Comparison of ENCODE assay signal across 34 mouse cellular contexts in genomic region chr16:44832286-44832685, GRCm38 (mm10). TPM values are rescaled to one million over a fixed set of nuclear protein-coding genes. Genes with fewer than 3 reads are reported as not detected.
"Had no signal": no experiment of that assay in that cellular context is flagged by ENCODE, and none has a peak within 500 bp of the region (broad histone marks: within the 10 kb centered on the region; RNA-seq: fewer than 3 reads in every experiment).

No protein-coding gene starts in this region.

- H3K4me3 ChIP-seq: heart, embryonic 10.5 days; heart, embryonic 12.5 days; hindbrain, embryonic 10.5 days; hindbrain, embryonic 12.5 days; intestine, embryonic 15.5 days; layer of hippocampus, adult 2 months; left cerebral cortex, adult 2 months; limb, embryonic 10.5 days; limb, embryonic 12.5 days; liver, embryonic 12.5 days had no signal

- H3K36me3 ChIP-seq: heart, embryonic 10.5 days; heart, embryonic 12.5 days; hindbrain, embryonic 10.5 days; hindbrain, embryonic 12.5 days; intestine, embryonic 15.5 days; limb, embryonic 10.5 days; limb, embryonic 12.5 days; liver, embryonic 12.5 days had no signal

- H3K27me3 ChIP-seq: heart, embryonic 12.5 days; hindbrain, embryonic 12.5 days; intestine, embryonic 15.5 days; limb, embryonic 12.5 days; liver, embryonic 12.5 days had no signal

- H3K9ac ChIP-seq: heart, embryonic 12.5 days; hindbrain, embryonic 12.5 days; hindbrain, embryonic 14.5 days; intestine, embryonic 15.5 days; limb, embryonic 12.5 days; liver, embryonic 12.5 days; liver, embryonic 14.5 days had no signal

- H3K4me1 ChIP-seq: heart, embryonic 10.5 days; heart, embryonic 12.5 days; hindbrain, embryonic 10.5 days; hindbrain, embryonic 12.5 days; intestine, embryonic 15.5 days; limb, embryonic 10.5 days; limb, embryonic 12.5 days; liver, embryonic 12.5 days had no signal

- H3K27ac ChIP-seq: heart, embryonic 10.5 days; hindbrain, embryonic 10.5 days; hindbrain, embryonic 12.5 days; hindbrain, embryonic 14.5 days; intestine, embryonic 15.5 days; layer of hippocampus, adult 2 months; left cerebral cortex, adult 2 months; limb, embryonic 10.5 days; limb, embryonic 12.5 days; liver, embryonic 12.5 days; liver, embryonic 14.5 days had no signal

- H3K9me3 ChIP-seq: heart, embryonic 10.5 days; heart, embryonic 12.5 days; hindbrain, embryonic 10.5 days; hindbrain, embryonic 12.5 days; intestine, embryonic 15.5 days; limb, embryonic 10.5 days; limb, embryonic 12.5 days; liver, embryonic 12.5 days had no signal

- DNase-seq: gastrocnemius, postnatal 14 days; gastrocnemius, postnatal 36 days; heart, adult 18-20 months; heart, postnatal 10 days; heart, postnatal 4 days; kidney, adult 18-20 months; kidney, adult 8-10 months; kidney, postnatal 10 days; kidney, postnatal 25 days; kidney, postnatal 4 days had no signal

RNA-seq across cellular contexts. Expression of gene Cd200r4, which starts 20.8 kb away (rescaled TPM):
- total RNA-seq: gastrocnemius, adult 18-20 months; gastrocnemius, adult 8-10 months; gastrocnemius, postnatal 14 days; gastrocnemius, postnatal 36 days; heart, adult 18-20 months; heart, postnatal 10 days; heart, postnatal 25 days; heart, postnatal 4 days; layer of hippocampus, adult 2 months; layer of hippocampus, postnatal 10 days; layer of hippocampus, postnatal 25 days had no signal
- polyA plus RNA-seq: heart, embryonic 12.5 days; hindbrain, embryonic 10.5 days; hindbrain, embryonic 12.5 days; hindbrain, embryonic 14.5 days; hindbrain, embryonic 16.5 days; kidney, embryonic 14.5 days; kidney, embryonic 16.5 days; limb, embryonic 10.5 days; limb, embryonic 12.5 days had no signal

RNA-seq across cellular contexts. Expression of gene Cd200r2, which starts 34.6 kb away (rescaled TPM):
- total RNA-seq: gastrocnemius, adult 18-20 months; gastrocnemius, adult 8-10 months; gastrocnemius, postnatal 14 days; gastrocnemius, postnatal 36 days; heart, adult 18-20 months; heart, postnatal 10 days; heart, postnatal 25 days; heart, postnatal 4 days; layer of hippocampus, adult 2 months; layer of hippocampus, postnatal 10 days; layer of hippocampus, postnatal 25 days; left cerebral cortex, adult 2 months; left cerebral cortex, postnatal 14 days; left cerebral cortex, postnatal 36 days had no signal
- polyA plus RNA-seq: gonadal fat pad, adult 2 months; hindbrain, embryonic 10.5 days; hindbrain, embryonic 12.5 days; hindbrain, embryonic 14.5 days; hindbrain, embryonic 16.5 days; kidney, embryonic 14.5 days; kidney, embryonic 16.5 days; limb, embryonic 10.5 days; limb, embryonic 12.5 days; liver, adult 2 months; liver, embryonic 12.5 days; liver, embryonic 14.5 days had no signal
